Mouse (Mus musculus): ENCODE measurements around the gene Unc119b.
A peak's percentile ranks its signal among the peaks of the same experiment; 100 is the strongest.
"Not testable (repeated sequence)": the region's sequence is repeated elsewhere in the genome, so short reads cannot be mapped to it uniquely, and the experiment has no call there.

Unc119b gene

GRCm38 (mm10) chr5:115156933-115157589, 22.3 kb upstream of the Unc119b start:
- no peak for DNase-seq

- no peak for DNase-seq
Observed at GRCm38 (mm10) chr5:115156401-115156800, 21.6 kb upstream of the Unc119b start.

- DNase-seq = peak; percentile 42 to 48
Observed at GRCm38 (mm10) chr5:115155831-115156230, 21.1 kb upstream of the Unc119b start.

DNA sequence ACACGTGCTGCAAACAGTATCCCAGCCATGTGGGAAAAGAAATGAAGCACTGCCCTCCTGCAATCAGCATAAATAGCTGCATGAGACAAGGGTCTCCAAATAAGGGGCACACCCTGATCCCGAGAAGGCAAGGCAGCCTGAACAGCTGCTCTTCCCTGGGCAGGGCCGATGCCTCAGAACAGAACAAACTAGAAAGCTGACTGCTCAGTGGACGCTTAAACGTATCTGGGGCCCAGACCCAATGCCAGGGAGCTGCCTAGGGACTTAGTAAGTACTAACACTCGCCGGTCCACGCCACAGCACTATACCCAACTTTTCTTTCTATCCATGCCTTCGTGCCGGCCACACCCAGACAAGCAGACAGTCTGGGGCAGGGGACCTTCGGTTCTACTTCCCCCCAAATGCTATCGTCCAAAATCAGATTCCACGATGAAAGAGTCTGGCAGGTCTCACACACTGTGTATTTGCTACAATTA, 20.4 kb upstream of the Unc119b start:
- DNase-seq = no peak

DNA sequence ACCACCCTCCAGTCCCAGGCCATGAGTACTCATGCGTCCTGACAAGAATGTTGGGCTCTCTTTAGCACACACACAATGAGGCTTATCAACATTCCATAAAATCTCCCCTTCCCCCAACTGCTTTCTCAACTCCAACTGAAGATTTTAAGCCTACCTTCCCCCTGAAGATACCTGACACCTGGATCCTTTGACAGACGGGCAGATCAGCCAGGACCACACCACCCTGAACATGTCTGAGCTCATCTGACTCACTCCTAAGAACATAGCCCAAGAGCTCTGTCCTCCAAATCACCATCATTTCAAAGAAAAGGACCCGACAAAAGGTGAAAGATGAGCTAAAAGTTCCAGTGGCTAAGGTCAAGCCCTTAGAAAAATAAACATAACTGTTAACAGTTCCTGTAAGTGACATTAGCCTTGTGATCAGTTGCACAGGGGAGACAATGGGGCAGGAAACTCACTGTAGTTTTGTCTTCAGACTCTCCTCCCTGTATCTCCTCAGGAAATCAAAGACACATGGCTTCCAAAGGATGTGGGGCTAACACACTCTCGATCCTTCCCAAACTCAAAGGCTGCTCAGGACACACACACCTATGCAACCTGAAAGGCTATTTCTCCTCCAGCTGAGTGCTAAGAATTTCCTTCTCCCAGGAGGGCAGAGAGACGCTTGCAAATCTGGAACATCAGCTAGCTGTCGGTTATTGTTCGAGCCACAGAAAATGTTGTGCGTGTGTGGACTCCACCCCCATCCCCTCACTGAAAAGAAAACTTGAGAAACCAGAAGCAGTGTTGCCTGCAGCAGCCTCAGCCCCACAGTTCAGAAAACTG, 17.6 kb upstream of the Unc119b start:
- no peak for DNase-seq

DNA sequence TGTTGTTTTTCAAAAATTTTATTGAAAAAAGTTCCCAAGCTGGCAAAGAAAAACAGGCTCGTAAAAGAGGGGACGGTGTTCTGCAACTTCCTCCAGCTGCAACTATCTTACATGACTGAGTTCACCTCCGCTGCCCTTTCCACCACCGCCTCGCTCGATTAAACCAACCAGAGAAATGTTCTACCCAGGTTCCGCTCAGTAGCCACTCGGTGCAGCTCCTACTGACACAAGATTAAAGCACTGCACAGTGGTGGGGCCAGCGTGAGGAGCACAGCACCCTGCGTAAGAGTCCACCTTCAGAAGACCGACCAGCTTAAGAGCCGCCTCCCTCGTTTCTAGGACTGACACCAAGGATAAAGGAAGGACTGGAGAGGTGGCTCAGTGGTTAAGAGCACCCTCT, 16.7 kb upstream of the Unc119b start:
- DNase-seq = no peak

DNA sequence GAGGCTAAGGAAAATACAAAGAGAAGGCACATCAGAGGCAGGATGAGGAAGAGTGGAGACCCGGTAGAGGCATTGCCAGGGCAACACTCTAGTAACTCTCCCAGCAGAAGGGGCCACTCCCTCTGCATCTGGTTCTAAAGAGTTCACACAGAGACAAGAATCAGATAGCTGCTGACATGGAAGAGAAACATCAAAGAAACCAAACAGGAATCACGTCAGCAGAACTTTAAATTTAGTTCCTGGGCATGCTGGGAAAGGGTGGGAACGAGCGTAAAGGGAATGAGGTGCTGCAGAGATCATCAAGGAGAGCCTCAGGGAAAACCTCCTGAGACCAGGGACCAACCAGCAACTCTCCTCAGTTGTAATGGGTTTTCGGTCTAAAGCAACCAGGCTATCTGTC, 16.2 kb upstream of the Unc119b start:
- no peak for DNase-seq

GRCm38 (mm10) chr5:115149675-115150459, 15.1 kb upstream of the Unc119b start:
- no peak for DNase-seq

- DNase-seq = not testable (repeated sequence)
Observed at GRCm38 (mm10) chr5:115148872-115149271, 14.1 kb upstream of the Unc119b start.

GRCm38 (mm10) chr5:115148378-115148777, 13.6 kb upstream of the Unc119b start:
- DNase-seq = no peak

DNA sequence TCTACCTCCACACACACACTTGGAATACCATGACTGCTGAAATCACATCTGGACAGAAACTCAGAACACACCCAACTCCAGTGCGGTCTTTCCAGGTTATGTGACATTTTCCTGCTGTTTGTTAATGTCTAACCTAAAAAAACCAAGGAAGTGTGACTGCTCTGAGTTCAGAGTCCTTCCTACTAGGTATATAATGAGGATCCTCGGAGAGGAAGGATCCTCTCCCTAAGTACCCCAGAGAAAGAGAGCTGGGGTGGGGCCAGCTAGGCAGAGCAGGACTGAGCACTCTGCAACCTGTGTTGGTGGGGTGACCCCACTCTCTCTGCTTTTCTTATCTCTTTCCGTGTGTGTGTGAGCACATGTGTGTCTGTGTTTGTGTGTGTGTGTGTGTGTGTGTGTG, 12.6 kb upstream of the Unc119b start:
- no peak for DNase-seq

GRCm38 (mm10) chr5:115146747-115147130, 12.0 kb upstream of the Unc119b start:
- no peak for DNase-seq

DNA sequence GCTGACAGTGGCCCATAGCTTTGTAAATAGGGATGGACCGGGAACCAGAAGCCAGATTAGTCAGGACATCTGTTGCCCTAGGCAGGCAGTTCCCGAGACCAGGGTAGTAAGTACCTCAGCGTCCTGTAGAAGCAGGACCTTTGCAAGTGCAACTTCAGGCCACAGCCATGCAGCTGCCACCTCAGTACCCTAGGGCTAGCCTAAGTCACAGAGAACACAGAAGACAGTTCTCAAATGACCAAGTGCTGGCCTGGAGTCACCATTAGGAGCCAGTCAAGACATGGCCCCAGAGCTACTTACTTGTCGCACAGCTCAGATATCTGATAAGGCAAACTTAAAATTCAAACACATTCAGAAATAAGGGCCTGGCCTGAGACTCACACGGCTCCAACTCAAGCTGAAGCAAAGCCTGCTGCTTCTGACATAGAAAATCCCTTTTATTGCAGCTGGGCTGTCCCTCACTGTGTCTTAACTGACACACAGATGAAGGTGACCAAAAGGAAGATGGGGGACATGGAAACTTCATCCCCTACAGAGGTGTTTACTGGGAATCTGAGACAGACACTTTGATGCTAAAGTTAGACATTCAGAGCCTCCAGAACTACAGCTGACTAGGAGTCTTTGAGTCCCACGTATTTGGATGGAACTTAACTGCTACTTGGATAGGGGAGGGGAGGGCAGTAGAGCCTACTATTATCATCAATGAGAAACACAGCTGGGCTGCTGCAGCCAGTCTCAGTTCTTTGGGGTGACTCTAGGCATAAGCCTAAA, 11.4 kb upstream of the Unc119b start:
- no peak for DNase-seq

GRCm38 (mm10) chr5:115145253-115145968, 10.6 kb upstream of the Unc119b start:
- no peak for DNase-seq

DNA sequence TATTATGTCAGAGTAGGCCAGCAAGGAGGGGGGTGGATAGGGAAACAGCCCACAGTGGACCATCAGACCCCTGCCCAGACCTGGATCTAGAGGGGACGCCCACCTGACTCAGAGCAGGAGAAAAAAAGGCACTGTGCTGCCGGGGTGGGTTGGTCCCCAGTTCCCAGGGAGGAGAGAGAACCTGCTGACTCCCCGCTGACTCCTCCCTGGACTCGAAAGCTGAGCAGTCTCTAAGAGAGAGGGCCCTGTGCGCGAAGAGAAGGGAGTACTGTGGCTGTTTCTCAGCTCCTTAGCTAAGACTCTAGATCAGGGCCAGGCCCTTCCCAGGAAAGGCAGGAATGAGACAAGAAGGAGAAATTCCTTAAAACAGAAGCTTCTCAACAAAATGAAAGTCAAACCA, 9.7 kb upstream of the Unc119b start:
- no peak for DNase-seq

GRCm38 (mm10) chr5:115143552-115143951, 8.8 kb upstream of the Unc119b start:
- DNase-seq = no peak

- DNase-seq = no peak
Observed at GRCm38 (mm10) chr5:115142166-115142697, 7.5 kb upstream of the Unc119b start.

DNA sequence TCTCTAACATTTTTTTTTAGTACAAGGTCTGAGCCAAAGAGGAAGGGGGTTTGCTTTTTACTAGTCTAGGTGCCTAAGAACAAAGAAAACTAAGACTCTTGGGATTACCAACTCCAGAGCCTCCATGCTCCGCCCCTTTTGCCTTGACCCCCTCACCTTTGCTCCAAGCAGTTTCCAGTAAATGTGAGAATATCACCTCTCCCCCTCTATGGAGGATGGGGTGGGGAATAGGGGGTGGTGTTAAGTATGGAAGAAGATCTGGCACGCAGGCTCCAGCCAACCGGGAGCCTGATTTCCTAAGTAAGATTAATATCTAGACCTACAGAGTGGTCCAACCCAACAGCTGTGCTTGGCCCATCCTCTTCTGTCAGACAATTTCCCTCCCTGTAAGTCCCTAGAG, 6.0 kb upstream of the Unc119b start:
- DNase-seq = no peak

DNA sequence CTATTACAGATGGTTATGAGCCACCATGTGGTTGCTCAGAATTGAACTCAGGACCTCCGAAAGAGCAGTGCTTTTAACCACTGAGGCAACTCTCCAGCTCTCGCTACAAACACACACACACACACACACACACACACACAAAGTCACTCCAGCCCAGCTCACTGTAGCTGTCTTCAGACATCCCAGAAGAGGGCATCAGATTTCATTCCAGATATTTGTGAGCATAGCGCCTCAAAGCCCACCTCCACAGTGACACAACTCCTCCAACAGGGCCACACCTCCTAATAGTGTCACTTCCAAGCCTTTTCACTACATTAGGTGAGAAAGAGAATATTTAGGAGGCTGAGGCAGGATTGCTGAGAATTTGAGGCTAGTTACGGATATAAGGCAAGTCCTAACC, 4.3 kb upstream of the Unc119b start:
- DNase-seq = no peak

DNA sequence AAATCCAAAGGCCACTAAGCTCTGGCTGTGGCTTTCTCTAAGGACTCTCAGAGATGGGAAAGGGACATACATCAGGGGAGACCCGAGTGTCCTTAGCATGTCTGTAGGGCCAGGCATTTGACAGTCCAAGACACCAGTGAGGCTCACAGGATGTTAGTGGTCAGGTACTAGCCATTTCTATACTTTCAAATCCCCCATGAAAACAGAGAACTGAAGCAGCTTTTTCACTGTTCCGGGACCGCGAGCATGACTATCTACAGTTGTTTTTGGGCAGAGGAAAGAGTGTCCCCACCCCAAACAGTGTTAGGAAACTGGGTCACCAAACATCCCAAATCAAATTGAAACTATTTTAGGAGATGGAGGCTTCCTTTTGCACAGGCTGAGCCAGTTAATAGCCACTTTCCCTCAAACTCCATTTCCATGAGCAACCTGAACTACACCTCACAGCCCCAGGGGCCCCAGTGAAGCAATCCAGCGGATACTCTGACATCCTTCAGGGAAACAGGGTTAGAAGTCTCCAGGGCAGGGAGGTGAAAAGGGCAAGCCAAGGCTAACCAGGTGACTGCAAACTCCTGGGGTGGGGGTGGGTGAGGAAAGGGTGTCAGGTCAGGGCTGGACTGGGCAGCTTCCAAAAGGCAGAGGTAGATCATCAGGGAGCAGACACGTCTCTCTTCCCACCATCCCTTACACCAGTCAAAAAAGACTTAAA, 1.3 kb downstream of the Unc119b start:
- no peak for DNase-seq

DNA sequence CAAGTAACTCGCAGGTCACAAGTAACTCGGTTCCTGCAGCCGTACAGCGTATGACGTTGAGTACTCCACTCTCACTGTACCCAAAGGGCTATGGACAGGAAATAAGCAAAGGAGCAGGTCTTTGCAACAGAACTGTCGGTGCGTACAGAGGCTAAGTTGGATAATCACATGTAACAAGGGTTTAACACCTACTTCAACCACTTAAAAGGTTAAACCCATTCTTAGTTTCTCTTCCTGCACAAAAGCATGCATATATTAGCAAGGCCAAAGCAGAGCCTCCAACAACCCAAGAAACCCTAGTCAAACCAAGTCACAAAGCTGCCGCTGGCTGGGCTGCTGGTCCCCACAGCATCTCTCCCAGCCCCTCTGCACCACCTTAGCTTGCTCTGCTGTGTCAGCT, 2.3 kb downstream of the Unc119b start:
- DNase-seq = no peak
